Mouse (Mus musculus) megakaryocyte, embryonic 14.5 days (primary cell): ENCODE data around the gene Olfr215.

ENCODE experiments used
- FLI1 ChIP-seq: IDR thresholded peaks from 2 replicates; pipeline ENCODE4 v1.6.1; 2012; ENCODE audit warnings: low read length, inconsistent platforms, mixed read lengths
- GATA1 ChIP-seq: IDR thresholded peaks from 3 replicates; pipeline ENCODE4 v1.6.1; 2012; ENCODE audit warnings: mixed read lengths, low read length, inconsistent platforms, borderline replicate concordance

- no peak for TF ChIP-seq GATA1
- no peak for TF ChIP-seq FLI1
Observed at GRCm38 (mm10) chr6:116632129-116632528, 48.1 kb upstream of the Olfr215 start.
